Mouse (Mus musculus): ENCODE measurements around the gene Mrpl53. TPM values are rescaled to one million over a fixed set of nuclear protein-coding genes. Genes with fewer than 3 reads are reported as not detected.

Gene Mrpl53
- 24.3 TPM for total RNA-seq (2023)

DNA sequence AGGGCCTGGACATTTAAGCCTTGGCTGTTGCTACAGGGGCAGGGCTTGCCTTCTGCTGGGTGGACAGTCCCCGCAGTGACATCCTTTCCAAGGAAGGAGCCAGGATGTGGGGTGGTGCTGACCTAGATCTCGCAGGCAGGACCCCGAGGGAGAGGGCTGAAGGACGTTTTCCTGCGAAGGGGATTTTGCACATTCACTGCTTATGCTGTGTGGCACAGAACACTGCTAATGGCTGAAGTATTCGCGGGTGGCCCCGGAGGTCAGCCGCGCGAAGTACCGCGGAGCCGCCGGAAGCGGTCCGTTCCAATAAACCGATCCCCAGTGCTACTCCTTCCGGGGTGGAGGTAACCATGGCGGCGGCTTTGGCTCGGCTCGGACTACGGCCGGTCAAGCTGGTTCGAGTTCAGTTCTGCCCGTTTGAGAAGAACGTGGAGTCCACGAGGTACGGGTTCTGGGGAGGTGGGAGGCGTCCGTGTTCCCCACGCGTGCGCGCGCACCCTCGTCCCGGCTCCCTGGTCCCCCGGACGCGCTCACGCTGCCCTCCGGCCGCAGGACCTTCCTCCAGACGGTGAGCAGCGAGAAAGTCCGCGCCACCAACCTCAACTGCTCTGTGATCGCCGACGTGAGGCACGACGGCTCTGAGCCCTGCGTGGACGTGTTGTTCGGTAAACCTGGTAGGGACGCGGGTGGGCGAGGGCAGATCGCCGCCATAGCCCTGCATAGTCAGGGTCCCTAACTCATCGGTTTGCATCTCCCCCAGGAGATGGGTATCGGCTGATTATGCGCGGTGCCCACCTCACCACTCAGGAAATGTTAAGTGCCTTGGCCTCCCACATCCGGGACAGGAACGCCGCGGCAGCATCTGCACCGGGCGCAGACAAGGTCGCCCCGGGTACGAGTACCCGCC is at the start of gene Mrpl53:
TSS of gene Mrpl53 (plus strand) at position 279 of the 907 bp plus-strand sequence.

DNA sequence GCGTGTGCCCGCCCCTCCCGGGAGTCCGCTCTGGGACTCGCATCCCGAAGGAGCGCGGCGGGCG is 38.8 kb upstream of the Mrpl53 start, which contains the start of gene Tlx2:
TSS of gene Tlx2 (minus strand) at position 47 of the 64 bp plus-strand sequence.

GRCm38 (mm10) chr6:83077630-83078323 is 31.1 kb upstream of the Mrpl53 start, which contains the start of gene Pcgf1:
Pcgf1 (plus strand) TSS chr6:83077869.

GRCm38 (mm10) chr6:83086121-83087035 is 22.5 kb upstream of the Mrpl53 start, which contains the start of gene Lbx2:
Lbx2 (plus strand) TSS chr6:83086367.

DNA sequence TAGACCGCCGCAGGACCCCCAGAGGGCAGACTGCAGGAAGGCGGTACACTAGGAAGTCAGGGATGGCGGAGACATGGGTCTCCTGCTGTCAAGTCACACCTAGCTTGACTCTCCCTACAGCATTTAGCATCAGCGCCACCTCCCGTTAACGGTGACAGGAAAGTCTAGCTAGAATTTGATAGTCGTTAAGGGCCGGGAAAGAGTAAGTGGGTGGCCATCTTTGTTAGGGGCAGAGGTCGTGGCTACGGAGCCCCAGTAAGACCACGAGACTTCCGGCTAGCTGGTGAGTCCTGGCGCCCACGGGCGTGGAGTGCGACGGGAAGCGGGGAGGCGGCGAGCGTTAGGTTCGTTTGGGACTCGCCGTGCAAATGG is 7.5 kb upstream of the Mrpl53 start, which contains the start of the genes Ccdc142 and Gm42688:
TSS of gene Ccdc142 (plus strand) at position 286 of the 372 bp plus-strand sequence.
TSS of gene Gm42688 (plus strand) at position 302 of the 372 bp plus-strand sequence.

GRCm38 (mm10) chr6:83115011-83115671 is 6.3 kb downstream of the Mrpl53 start, which contains the start of gene Mogs:
Mogs (plus strand) TSS chr6:83115496.

GRCm38 (mm10) chr6:83120930-83121862 is 12.4 kb downstream of the Mrpl53 start, which contains the start of gene Wbp1:
Wbp1 (minus strand) TSS chr6:83121559.

GRCm38 (mm10) chr6:83125331-83125730 is 16.5 kb downstream of the Mrpl53 start, which contains the start of gene Ino80b:
Ino80b (minus strand) TSS chr6:83125431.

DNA sequence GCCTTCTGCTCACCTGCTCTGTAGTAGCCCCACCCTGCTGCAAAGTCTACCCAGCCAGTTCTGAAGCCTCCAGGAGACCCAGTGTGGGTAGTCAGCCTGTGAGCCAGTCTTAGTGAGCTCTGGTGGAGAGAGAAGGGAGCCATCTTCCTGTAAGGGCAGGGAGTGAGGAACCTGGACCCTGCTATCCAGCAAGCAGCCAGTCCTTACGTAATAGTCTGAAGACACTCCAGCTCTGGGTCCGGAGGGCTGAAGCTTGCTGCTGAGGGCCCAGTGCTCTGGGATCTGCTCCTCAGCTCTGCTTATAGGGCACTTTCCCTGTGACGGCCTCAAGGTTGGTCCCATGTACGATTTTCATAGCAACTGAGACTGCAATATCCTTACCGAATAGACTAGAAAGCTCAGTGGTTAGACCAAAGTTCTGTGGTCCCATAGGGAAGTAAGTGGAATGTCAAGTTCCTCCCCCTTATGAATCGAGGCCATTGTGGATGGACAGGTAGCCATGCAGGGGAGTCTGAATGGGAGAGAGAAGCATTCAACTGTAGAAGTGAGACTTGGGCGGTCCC is 26.2 kb downstream of the Mrpl53 start, which contains the start of gene Rtkn:
TSS of gene Rtkn (plus strand) at position 513 of the 563 bp plus-strand sequence.

GRCm38 (mm10) chr6:83156259-83156684 is 47.4 kb downstream of the Mrpl53 start, which contains the start of the genes Wdr54 and 1700003E16Rik:
Wdr54 (minus strand) TSS chr6:83156397.
1700003E16Rik (plus strand) TSS chr6:83156404.

Other genes starting within 250 kb of the Mrpl53 start
- 17.1 TPM for gene Sema4f, start 169.3 kb upstream of the Mrpl53 start, total RNA-seq (2023)
- not detected for gene M1ap, start 162.1 kb upstream of the Mrpl53 start, total RNA-seq (2023)
- gene Dok1, start 75.6 kb upstream of the Mrpl53 start, total RNA-seq (2023), result 13.2 TPM
- gene Loxl3, start 74.9 kb upstream of the Mrpl53 start, total RNA-seq (2023), result not detected
- 376 TPM for gene Aup1, start 54.5 kb upstream of the Mrpl53 start, total RNA-seq (2023)
- 25.8 TPM for gene Htra2, start 53.8 kb upstream of the Mrpl53 start, total RNA-seq (2023)
- gene Dqx1, start 51.2 kb upstream of the Mrpl53 start, total RNA-seq (2023), result 11.6 TPM
- not detected for gene Tlx2, start 38.7 kb upstream of the Mrpl53 start, total RNA-seq (2023)
- gene Pcgf1, start 31.2 kb upstream of the Mrpl53 start, total RNA-seq (2023), result 20.6 TPM
- not detected for gene Lbx2, start 22.7 kb upstream of the Mrpl53 start, total RNA-seq (2023)
- gene Ccdc142, start 7.4 kb upstream of the Mrpl53 start, total RNA-seq (2023), result 10.7 TPM
- gene Gm42688, start 7.4 kb upstream of the Mrpl53 start, total RNA-seq (2023), result 6.1 TPM
- 38.4 TPM for gene Mogs, start 6.5 kb downstream of the Mrpl53 start, total RNA-seq (2023)
- 37.7 TPM for gene Wbp1, start 12.5 kb downstream of the Mrpl53 start, total RNA-seq (2023)
- 25.4 TPM for gene Ino80b, start 16.4 kb downstream of the Mrpl53 start, total RNA-seq (2023)
- not detected for gene Rtkn, start 26.4 kb downstream of the Mrpl53 start, total RNA-seq (2023)
- not detected for gene Wdr54, start 47.4 kb downstream of the Mrpl53 start, total RNA-seq (2023)
- gene 1700003E16Rik, start 47.4 kb downstream of the Mrpl53 start, total RNA-seq (2023), result not detected
- 85.3 TPM for gene Dctn1, start 56.9 kb downstream of the Mrpl53 start, total RNA-seq (2023)
- gene Slc4a5, start 110.8 kb downstream of the Mrpl53 start, total RNA-seq (2023), result not detected
- 44.9 TPM for gene Mthfd2, start 216.9 kb downstream of the Mrpl53 start, total RNA-seq (2023)
- gene Mob1a, start 217.0 kb downstream of the Mrpl53 start, total RNA-seq (2023), result 112 TPM
- 27.1 TPM for gene Bola3, start 240.1 kb downstream of the Mrpl53 start, total RNA-seq (2023)